Mouse (Mus musculus): Measurements from ENCODE around the gene Ffar3.
"Not testable (repeated sequence)": the region's sequence is repeated elsewhere in the genome, so short reads cannot be mapped to it uniquely, and the experiment has no call there.

Gene Ffar3

GRCm38 (mm10) chr7:30844676-30845297 lies 11.2 kb downstream of the Ffar3 start:
- DNase-seq (ENCODE audit: low read depth): no peak

- DNase-seq (ENCODE audit: low read depth): no peak
Measured at GRCm38 (mm10) chr7:30842092-30842491, 13.9 kb downstream of the Ffar3 start.

GRCm38 (mm10) chr7:30841379-30841778 lies 14.6 kb downstream of the Ffar3 start:
- DNase-seq (ENCODE audit: low read depth): no peak

- no peak for DNase-seq (ENCODE audit: low read depth)
Measured at GRCm38 (mm10) chr7:30840306-30840705, 15.7 kb downstream of the Ffar3 start.

- DNase-seq (ENCODE audit: low read depth): no peak
Measured at GRCm38 (mm10) chr7:30837277-30837676, 18.7 kb downstream of the Ffar3 start.

GRCm38 (mm10) chr7:30832684-30833083 lies 23.3 kb downstream of the Ffar3 start:
- not testable (repeated sequence) for DNase-seq (ENCODE audit: low read depth)

- no peak for DNase-seq (ENCODE audit: low read depth)
Measured at GRCm38 (mm10) chr7:30832261-30832660, 23.7 kb downstream of the Ffar3 start.

DNA sequence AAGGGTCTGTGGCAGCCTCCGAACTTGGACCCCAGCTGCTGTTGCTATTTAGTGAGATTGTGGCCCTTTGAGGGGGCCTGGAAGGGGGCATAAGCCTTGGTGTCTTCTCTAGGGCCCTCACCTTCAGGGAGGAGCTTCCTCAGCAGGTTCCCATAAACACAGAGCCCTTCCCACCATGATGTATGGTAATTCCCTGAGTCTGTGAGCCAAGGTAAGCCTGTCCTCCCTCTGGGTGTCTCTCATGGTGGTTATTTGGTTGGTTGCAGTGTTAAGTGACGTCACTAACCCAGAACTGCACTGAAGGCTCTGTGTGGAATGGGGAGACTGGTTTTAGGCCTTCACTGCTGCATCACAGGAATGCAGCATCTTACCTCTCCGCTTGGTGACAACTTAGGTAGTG lies 26.6 kb downstream of the Ffar3 start:
- no peak for DNase-seq (ENCODE audit: low read depth)

DNA sequence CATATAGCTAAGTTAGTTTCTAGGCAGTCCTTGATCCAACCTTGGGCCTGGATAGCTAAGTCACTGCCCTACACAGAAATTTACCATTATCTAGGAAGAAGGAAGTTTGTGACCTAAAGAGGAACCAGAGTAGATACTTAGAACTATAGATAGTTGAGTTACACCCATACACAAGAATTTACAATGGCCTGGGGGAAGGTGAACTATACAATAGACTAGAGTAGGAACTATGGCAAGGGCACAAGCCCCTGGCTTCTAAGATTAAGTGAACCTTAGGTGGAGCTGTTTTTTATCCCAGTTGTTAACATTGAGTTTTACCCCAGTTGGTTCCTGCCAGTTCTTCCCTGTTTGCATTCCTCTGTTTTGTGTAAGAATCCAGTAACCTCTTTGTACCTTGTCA lies 27.1 kb downstream of the Ffar3 start:
- DNase-seq (ENCODE audit: low read depth): not testable (repeated sequence)

GRCm38 (mm10) chr7:30826660-30827059 lies 29.3 kb downstream of the Ffar3 start:
- DNase-seq (ENCODE audit: low read depth): no peak

GRCm38 (mm10) chr7:30824306-30824705 lies 31.7 kb downstream of the Ffar3 start:
- no peak for DNase-seq (ENCODE audit: low read depth)

DNA sequence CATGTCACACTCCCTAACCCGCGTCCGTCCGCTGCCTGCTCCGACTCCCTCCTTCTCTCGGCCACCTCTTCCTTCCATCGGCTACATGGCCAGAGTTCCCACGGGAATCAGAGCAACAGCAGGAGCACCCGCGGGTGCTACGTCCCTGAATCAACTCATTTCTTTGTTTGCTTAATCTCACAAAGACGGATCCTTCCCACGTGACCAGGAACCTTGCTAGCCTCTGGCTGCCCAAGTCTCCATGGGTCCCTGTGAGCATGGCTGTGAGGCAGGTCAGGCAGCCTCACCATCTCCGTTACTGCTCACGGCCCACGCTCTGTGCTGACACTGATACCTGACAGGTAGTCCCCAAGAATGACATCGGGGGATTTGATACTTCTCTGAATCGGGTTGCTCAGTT lies 32.3 kb downstream of the Ffar3 start, which contains the start of gene Ffar2:
Ffar2 (minus strand) TSS at position 101 of the 400 bp plus-strand sequence.
- DNase-seq (ENCODE audit: low read depth): no peak

DNA sequence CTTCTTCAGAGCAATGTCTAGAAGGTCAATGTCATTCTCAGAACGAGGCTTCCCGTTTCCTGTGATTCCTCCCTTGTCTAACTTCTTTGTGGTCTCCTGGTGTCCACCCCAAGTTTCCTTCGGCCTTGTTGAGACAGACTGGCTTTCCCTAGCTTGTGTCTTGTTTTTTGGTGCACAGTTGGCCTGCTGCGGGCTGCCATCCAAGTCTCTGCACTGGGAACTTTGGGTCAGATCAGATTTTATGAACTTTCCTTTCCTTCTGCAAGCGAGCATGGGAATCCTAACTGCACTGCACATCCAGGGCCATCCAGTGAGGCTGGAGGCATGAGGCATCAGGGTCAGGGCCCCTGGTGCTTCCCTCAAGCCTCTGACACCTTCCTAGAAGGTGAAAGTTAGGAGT lies 34.4 kb downstream of the Ffar3 start:
- DNase-seq (ENCODE audit: low read depth): no peak

DNA sequence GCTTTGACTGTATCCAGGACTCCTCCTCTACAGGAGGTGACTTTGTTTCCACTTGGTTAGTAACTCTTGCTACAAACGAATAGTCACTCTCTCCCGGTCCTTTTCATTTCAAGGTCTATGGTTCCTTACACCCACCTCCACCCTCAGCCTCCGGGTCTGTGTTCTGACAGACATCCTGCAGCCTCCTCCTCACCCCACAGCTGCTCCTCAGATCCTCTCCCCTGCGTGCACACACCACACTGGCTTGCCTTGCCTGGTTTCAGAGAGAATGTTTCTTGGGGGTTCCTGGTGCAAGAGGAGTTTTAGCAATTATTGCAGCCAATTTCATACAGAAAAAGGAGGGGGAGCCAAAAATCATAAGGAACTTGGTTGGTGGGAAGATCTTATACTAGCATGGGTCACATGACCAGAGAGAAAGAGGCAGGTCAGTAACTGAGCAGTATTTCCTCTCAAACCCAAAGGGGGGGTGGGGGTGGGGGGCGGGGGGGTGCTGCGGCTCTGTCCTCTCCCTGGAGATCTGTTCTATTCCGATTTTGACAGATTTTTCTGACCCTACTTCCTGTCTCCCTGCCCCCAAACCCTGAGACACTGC lies 35.0 kb downstream of the Ffar3 start:
- no peak for DNase-seq (ENCODE audit: low read depth)

- DNase-seq (ENCODE audit: low read depth): no peak
Measured at GRCm38 (mm10) chr7:30820131-30820530, 35.8 kb downstream of the Ffar3 start.

DNA sequence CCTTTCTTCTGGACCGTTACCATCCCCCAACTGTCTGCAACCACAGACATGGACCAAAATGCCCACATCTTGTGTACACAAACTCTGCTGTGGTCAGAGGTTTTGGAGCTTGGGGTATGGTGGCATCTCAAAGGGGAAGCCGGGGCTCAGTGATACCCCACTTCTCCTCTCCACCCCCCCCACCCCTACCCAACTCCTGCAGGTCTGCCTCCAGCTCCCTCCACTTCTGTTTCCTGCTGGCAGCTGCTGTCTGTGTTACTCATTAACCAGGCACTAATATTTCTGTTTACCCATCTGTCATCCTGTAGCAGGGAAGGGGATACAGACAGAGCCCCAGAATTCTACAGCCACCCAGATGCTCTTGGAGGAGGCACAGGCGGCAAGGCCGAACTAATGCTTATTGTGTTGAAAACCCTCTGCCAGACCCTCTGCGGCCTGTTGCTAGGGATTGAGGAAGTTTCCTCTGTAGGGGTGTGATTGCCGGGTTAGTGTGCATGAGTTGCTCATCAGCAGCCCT lies 43.6 kb downstream of the Ffar3 start:
- DNase-seq (ENCODE audit: low read depth): no peak

- DNase-seq (ENCODE audit: low read depth): no peak
Measured at GRCm38 (mm10) chr7:30811757-30812290, 44.2 kb downstream of the Ffar3 start.

- DNase-seq (ENCODE audit: low read depth): no peak
Measured at GRCm38 (mm10) chr7:30810319-30810718, 45.7 kb downstream of the Ffar3 start.

- DNase-seq (ENCODE audit: low read depth): no peak
Measured at GRCm38 (mm10) chr7:30805924-30806323, 50.1 kb downstream of the Ffar3 start.

Data from fibroblast of lung, adult 2 months (primary cell).